Mouse (Mus musculus) olfactory bulb, adult 2 months (tissue): ENCODE data around the gene Phactr4. TPM values are rescaled to one million over a fixed set of nuclear protein-coding genes. Genes with fewer than 3 reads are reported as not detected.

Source experiments
- H3K27ac ChIP-seq: fragments of 200-500 bp; 2 replicates; pipeline ENCODE4 v1.5.1; 2012; ENCODE audit warnings: low read depth, low read length; ENCODE audit not compliant: insufficient read depth
- H3K4me1 ChIP-seq: fragments of 200-500 bp; 2 replicates; pipeline ENCODE4 v1.6.1; 2012; ENCODE audit warnings: low read length; ENCODE audit not compliant: control insufficient read depth, insufficient read depth
- H3K4me3 ChIP-seq: fragments of 200-500 bp; 2 replicates; pipeline ENCODE4 v1.5.1; 2012; ENCODE audit warnings: mild to moderate bottlenecking, low read depth, low read length, moderate library complexity; ENCODE audit not compliant: insufficient read depth
- CTCF ChIP-seq: fragments of 200-500 bp; IDR thresholded peaks from 2 replicates; pipeline ENCODE4 v1.5.1; 2012; ENCODE audit warnings: low read depth, mild to moderate bottlenecking, low read length, moderate library complexity; ENCODE audit not compliant: insufficient read depth
- POLR2A ChIP-seq: fragments of 200-500 bp; IDR thresholded peaks from 2 replicates; pipeline ENCODE4 v1.6.1; 2012; ENCODE audit warnings: mild to moderate bottlenecking, low read depth, low read length, moderate library complexity; ENCODE audit not compliant: insufficient read depth
- WGBS: fragments of 180-500 bp; shearing (Covaris S2); methylation state at CpG from one replicate; pipeline ENCODE4 v1.1.7; 2018; 5-methylcytosine and 5-hydroxymethylcytosine counted together
- polyA plus RNA-seq: library from polyadenylated mRNA; stranded (reverse); fragments of >200 nt; gene quantifications from 2 replicates; pipeline ENCODE4 v1.2.4, GENCODE M21; 2012; ENCODE audit warnings: low replicate concordance; ENCODE audit not compliant: missing spikeins, insufficient read depth, insufficient read length

Gene Phactr4
- polyA plus RNA-seq, 1 experiment = not detected

GRCm38 (mm10) chr4:132349495-132350122 is 72.7 kb downstream of the Phactr4 start:
- no peak for TF ChIP-seq POLR2A
- no peak for TF ChIP-seq CTCF

GRCm38 (mm10) chr4:132346661-132347060 is 75.6 kb downstream of the Phactr4 start:
- no peak for TF ChIP-seq POLR2A
- TF ChIP-seq CTCF = no peak
- H3K27ac ChIP-seq = no peak overlapping the region
- 42% methylated on average over 3 of the region's 3 CpGs for WGBS
- peaks cover 7% of the 10 kb centered on the region; the same call in 1 of the 2 replicates for H3K4me1 ChIP-seq
- H3K4me3 ChIP-seq = no peak overlapping the region

More at GRCm38 (mm10) chr4:132349495-132350122, 72.7 kb downstream of the Phactr4 start:
- Histone ChIP-seq H3K4me1 (peaks cover 5% of the 10 kb centered on the region; the same call in 1 of the 2 replicates), H3K4me3 (no peak overlapping the region), H3K27ac (no peak overlapping the region)
- WGBS = 63% methylated on average over 3 of the region's 3 CpGs

GRCm38 (mm10) chr4:132346261-132346660 is 76.0 kb downstream of the Phactr4 start:
- TF ChIP-seq POLR2A (no peak), CTCF (no peak)
- Histone ChIP-seq H3K4me1 (peaks cover 7% of the 10 kb centered on the region; the same call in 1 of the 2 replicates), H3K4me3 (no peak overlapping the region), H3K27ac (no peak overlapping the region)
- WGBS = 79% methylated on average over 4 of the region's 4 CpGs

- TF ChIP-seq POLR2A (no peak), CTCF (no peak)
- H3K4me1 ChIP-seq = peaks cover 7% of the 10 kb centered on the region; the same call in 1 of the 2 replicates
- no peak overlapping the region for H3K27ac ChIP-seq
- WGBS = 42% methylated on average over 5 of the region's 5 CpGs
- peak overlapping the region; percentile 79 for H3K4me3 ChIP-seq
Observed at GRCm38 (mm10) chr4:132345843-132346212, 76.5 kb downstream of the Phactr4 start.

GRCm38 (mm10) chr4:132345135-132345842 is 77.0 kb downstream of the Phactr4 start:
- H3K27ac ChIP-seq = peak overlapping the region; percentile 22; the same call in 1 of the 2 replicates
- H3K4me3 ChIP-seq = peak overlapping the region; percentile 79
- TF ChIP-seq CTCF (peak; percentile 93), POLR2A (peak; percentile 46)
- WGBS = under 1% methylated on average over 83 of the region's 83 CpGs
- peaks cover 7% of the 10 kb centered on the region; the same call in 1 of the 2 replicates for H3K4me1 ChIP-seq

- Histone ChIP-seq H3K4me3 (peak overlapping the region; percentile 79), H3K27ac (no peak overlapping the region), H3K4me1 (peaks cover 7% of the 10 kb centered on the region; the same call in 1 of the 2 replicates)
- TF ChIP-seq CTCF = no peak
- WGBS = 7% methylated on average over 13 of the region's 13 CpGs
Observed at GRCm38 (mm10) chr4:132344403-132345134, 77.7 kb downstream of the Phactr4 start.

GRCm38 (mm10) chr4:132341451-132341850 is 80.8 kb downstream of the Phactr4 start:
- TF ChIP-seq POLR2A = no peak
- no peak for TF ChIP-seq CTCF
- no peak overlapping the region for H3K4me3 ChIP-seq

GRCm38 (mm10) chr4:132338943-132339342 is 83.3 kb downstream of the Phactr4 start:
- H3K27ac ChIP-seq = no peak overlapping the region
- H3K4me1 ChIP-seq = no peaks in the 10 kb centered on the region
- H3K4me3 ChIP-seq = no peak overlapping the region
- TF ChIP-seq CTCF (no peak), POLR2A (no peak)
- WGBS = 57% methylated on average over 13 of the region's 13 CpGs

More at GRCm38 (mm10) chr4:132341451-132341850, 80.8 kb downstream of the Phactr4 start:
- peaks cover 7% of the 10 kb centered on the region; the same call in 1 of the 2 replicates for H3K4me1 ChIP-seq
- 94% methylated on average over 3 of the region's 3 CpGs for WGBS
- no peak overlapping the region for H3K27ac ChIP-seq

GRCm38 (mm10) chr4:132332880-132333279 is 89.4 kb downstream of the Phactr4 start:
- no peak for TF ChIP-seq POLR2A
- H3K27ac ChIP-seq = no peak overlapping the region
- WGBS = 90% methylated on average over 6 of the region's 6 CpGs
- H3K4me3 ChIP-seq = no peak overlapping the region
- peaks cover 6% of the 10 kb centered on the region; the same call in 1 of the 2 replicates for H3K4me1 ChIP-seq
